Mouse (Mus musculus) CD4-positive naive resting alpha-beta T cell, adult 76 days (primary cell): ENCODE measurements around the gene 2010003K11Rik. TPM values are rescaled to one million over a fixed set of nuclear protein-coding genes. Genes with fewer than 3 reads are reported as not detected.

Experiments
- total RNA-seq: library from RNA; stranded (reverse); gene quantifications from one replicate; pipeline ENCODE4 v1.2.4, GENCODE M21; 2023

2010003K11Rik gene
- not detected for total RNA-seq

DNA sequence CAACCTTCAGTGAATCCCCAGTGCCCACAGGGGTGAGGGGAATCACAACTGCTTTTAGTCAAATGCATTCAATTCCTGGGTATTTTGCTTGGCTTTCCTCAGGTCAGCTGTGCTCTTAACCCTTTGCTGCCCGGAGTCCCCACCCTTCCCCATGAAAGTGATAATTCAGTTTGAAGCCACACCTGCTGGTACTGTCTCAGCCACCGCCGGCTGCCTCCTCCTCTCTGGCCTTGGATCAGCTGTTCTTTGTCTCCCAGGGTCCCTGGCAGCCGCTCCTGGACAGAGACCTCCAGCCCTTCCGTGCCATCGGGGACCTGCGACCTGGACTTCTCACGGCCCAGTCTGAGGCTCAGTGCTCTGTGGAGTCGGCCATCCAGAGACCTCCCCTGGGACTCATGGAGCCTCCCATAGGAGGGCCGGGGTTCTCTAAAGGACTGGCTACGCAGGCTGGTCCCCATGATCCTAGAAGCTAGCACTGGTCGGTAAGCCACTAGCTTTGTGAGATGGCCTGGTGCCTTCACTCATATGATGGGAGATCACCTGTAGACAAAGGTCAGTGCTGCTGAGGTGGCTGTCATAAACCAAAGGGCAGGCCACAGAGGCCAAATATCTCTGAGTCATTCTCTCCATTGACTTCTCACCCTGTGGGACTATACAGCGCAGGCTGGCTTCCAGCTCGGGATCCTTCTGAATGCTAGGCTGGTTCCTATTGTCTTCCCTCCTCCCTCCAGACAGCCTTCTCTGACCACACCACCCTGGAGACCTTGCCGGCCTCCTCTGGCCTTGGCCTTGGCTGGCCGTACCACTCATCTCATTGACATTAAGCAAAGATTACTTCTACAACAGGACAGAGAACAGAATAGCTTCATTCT, at the start of gene 2010003K11Rik:
TSS of gene 2010003K11Rik (minus strand) at position 522 of the 872 bp plus-strand sequence.

DNA sequence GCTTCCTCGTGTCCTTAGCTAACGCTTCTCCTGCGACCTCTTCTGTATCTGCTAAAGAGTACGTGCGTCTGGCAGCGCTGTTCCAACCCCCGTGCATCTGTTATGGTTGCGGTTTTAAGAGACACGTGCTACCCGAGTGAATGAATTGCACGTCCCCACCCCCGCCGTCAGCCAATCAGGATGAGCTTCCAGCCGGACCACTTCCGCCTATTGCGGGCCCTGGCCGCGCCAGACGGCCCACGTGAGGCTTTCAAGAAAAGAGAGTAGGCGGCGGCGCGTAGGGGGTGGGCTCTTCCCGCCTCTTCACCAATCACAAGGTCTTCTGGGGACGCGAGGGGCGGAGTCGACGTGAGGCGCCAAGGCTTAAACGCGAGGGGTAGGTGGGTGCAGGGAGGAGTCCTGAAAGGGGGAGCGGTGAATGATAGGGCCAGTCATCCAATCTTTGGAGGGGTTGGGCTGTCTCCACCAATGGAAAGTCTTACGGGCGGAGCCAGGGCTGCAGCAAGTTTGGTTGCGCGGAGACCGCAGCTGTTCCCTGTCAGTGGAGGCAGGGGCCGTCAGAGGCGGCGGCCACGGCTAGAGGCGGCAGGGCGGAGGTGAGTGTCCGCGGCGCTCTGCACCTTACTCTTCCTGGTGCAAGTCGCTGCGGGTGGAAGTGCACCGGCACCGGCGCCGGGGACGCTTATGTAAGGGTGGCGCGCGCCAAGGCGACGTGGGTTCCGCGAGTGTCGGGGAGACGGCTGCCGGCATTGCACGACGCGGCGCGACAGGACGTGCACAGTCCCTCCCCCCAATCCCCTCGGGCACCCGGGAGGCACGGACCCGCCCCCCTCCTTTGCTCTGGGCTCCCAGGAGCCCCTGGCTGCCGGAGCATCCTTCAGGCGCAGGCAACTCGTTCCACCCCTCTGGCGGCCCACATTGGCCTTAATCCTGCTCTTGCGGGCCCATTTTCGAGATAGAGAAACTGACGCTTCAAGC, 11.9 kb upstream of the 2010003K11Rik start, which contains the start of gene Pcx:
TSS of gene Pcx (plus strand) at position 487 of the 978 bp plus-strand sequence.

DNA sequence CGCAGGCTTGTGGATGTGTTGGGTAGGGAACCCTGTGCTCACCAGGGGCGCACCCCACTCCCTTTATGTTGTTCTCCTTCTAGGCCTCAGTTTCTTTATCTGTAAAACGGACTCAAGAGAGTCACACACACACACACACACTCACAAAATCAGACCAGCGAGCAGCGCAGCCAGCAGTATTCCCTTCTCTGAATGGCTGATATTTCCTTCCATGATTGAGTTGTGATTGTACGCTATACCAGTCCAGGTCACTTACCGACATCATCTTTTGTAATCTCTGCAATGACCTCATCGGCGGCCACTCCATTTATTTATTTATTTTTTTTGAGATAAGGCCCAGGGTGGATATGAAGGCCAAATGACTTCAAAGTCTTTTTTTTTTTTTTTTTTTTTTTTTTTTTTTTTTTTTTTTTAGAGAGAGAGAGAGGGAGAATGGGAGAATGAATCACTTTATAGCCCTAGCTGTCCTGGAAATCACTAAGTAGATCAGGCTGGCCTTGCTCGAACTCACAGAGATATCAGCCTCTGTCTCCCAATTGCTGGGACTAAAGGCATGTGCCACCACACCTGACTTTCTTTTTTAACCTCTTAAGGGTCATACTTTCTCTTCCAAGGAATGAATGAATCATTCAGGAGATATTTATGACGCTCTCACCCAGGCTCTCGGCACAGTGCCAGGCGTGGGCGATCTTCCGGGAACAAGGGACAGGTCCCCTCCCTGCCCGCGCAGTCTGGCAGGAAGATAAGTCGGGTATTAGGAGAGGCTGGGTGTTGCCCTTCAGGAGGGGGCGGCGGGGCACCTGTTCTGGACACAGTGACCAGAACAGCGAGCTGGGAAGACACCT, 20.8 kb downstream of the 2010003K11Rik start, which contains the start of gene Syt12:
TSS of gene Syt12 (minus strand) at position 103 of the 845 bp plus-strand sequence.

Other genes with a start within 250 kb of the 2010003K11Rik start
- gene Ssh3, start 229.4 kb downstream of the 2010003K11Rik start, total RNA-seq = 12.9 TPM
- 14.4 TPM for gene Ankrd13d, start 215.4 kb downstream of the 2010003K11Rik start, total RNA-seq
- gene Grk2, start 192.4 kb downstream of the 2010003K11Rik start, total RNA-seq = 343 TPM
- gene Kdm2a, start 100.3 kb downstream of the 2010003K11Rik start, total RNA-seq = 132 TPM
- gene Rhod, start 59.2 kb downstream of the 2010003K11Rik start, total RNA-seq = 1.1 TPM
- not detected for gene Syt12, start 21.1 kb downstream of the 2010003K11Rik start, total RNA-seq
- 3.6 TPM for gene Pcx, start 11.9 kb upstream of the 2010003K11Rik start, total RNA-seq
- gene Lrfn4, start 117.1 kb upstream of the 2010003K11Rik start, total RNA-seq = 0.50 TPM
- 43.7 TPM for gene Rce1, start 127.1 kb upstream of the 2010003K11Rik start, total RNA-seq
- gene Gm960, start 200.1 kb upstream of the 2010003K11Rik start, total RNA-seq = not detected
- gene Sptbn2, start 212.6 kb upstream of the 2010003K11Rik start, total RNA-seq = not detected